Mouse (Mus musculus) cerebellum, postnatal 4 days (tissue): Measurements from ENCODE around the gene Mfap3l.
"Not testable (repeated sequence)": the region's sequence is repeated elsewhere in the genome, so short reads cannot be mapped to it uniquely, and the experiment has no call there.

Experiments
- DNase-seq, 2 experiments: peaks; one replicate each; pipeline ENCODE4 v3.0.0; 2022; ENCODE audit warnings: low spot score in 2 of 2, mixed read lengths in 1 of 2

Mfap3l gene

DNA sequence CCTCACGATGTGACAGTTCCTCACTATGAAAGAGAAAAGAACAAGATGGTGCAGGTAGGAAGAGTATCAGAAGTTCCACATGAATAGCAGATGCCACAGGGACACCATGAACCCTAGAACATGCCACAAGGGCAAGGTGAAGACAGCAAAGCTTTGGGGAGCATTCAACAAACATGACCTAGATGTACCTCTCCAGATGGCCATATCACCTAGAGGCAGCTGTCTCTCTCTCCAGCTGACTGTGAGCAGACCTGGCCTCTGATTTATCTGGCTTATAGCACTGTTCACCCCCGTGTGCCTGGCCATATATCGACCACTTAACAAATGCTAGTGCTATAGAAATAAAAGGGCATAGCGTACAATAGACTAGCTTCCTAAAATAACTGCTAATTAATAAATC, 17.5 kb downstream of the Mfap3l start:
- no peak for DNase-seq

DNA sequence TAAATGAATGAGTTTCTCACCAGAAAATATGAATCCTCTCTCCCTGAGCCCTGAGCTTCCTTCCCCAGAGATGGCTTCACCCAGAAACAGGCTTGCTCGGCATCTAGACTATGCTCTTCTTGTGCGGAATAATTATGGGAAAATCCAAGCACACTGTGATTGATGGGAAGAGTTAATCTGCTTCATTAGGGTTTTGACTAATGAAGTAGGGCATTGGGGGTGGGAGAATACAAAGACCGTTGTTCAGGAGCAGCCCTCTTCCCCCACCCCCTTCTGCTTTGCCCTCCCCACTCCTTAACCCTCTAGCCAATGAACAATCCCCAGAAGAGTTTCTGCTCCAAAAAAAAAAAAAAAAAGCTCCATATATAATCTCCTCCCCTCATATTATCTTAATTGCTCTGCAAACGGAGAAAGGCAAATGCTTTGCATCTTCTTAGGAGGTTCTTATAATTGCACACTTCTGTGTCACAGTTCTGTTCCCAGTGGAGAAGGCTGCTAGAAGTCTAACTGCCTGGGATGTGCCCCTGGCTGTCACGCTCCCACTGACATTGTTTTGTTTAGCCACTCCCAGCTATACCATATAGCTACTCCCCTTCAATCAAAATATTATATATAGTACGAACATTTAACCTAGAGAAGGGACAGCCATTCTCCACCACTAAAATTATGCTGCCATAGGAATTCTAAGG, 24.9 kb downstream of the Mfap3l start:
- DNase-seq: no peak

DNA sequence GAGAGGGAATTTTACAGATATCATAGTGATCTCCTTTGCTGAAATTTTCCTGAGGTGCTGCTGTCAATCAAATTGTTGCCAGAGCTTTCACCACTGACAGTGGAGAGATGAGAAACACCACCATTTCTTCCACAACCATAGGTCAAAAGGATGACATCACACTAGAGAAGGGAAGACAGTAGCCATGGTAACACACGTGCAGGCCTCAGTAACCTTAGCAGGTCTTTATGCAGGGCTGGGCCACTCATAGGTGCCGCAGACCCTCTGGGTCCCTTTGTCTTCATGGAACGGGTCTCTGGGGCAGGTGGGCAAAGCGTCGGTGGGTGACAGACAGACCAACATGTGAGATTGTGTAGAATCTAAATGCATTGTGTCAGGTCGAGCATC, 25.5 kb downstream of the Mfap3l start:
- no peak for DNase-seq

DNA sequence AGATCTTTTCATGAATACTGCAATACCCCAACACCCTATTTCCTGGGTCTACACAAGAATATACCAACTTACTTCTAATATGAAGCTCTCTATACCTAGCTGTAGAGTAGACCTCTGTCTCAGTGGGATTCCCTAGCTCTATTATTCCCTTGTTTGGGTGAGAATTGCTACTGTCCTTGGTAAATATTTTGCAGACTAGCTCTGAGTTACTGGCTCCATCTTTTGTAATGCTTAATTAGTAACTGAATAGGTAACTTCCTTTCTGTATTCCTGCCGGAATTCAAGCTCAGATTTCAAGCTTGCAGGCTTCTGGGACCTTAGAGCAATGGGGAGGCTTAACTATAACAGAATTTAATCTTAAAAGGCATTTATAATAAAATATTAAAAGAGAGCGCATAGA, 26.1 kb downstream of the Mfap3l start:
- not testable (repeated sequence) for DNase-seq

- no peak for DNase-seq
These were observed 27.1 kb downstream of the Mfap3l start for GRCm38 (mm10) chr8:60659721-60660120.

GRCm38 (mm10) chr8:60661191-60661590, 28.6 kb downstream of the Mfap3l start:
- DNase-seq: no peak

- DNase-seq: no peak
These were observed 30.9 kb downstream of the Mfap3l start for GRCm38 (mm10) chr8:60663552-60663951.

GRCm38 (mm10) chr8:60665821-60666220, 33.2 kb downstream of the Mfap3l start:
- DNase-seq: no peak

GRCm38 (mm10) chr8:60666852-60667251, 34.2 kb downstream of the Mfap3l start:
- DNase-seq: peak in 1 of 2 experiments; percentile 17

DNA sequence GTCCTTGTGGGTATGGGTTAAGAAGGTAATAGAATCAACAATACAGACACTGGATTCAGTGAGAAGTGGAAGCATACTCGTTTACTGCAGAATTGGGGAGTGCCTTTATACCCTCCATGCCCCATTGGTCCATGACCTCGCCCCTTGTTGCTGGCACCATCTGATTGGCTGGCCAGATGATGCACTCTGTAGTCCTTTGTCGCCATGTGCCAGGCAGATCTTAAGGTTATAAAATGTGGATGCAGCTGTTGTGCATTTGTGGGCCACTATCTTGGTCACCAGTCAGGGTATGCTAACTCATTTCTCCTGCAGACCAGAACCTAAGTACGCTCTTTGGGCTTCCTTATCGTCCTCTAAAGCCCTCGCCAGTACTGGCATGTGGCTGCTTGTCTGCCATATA, 46.0 kb downstream of the Mfap3l start:
- DNase-seq: no peak

DNA sequence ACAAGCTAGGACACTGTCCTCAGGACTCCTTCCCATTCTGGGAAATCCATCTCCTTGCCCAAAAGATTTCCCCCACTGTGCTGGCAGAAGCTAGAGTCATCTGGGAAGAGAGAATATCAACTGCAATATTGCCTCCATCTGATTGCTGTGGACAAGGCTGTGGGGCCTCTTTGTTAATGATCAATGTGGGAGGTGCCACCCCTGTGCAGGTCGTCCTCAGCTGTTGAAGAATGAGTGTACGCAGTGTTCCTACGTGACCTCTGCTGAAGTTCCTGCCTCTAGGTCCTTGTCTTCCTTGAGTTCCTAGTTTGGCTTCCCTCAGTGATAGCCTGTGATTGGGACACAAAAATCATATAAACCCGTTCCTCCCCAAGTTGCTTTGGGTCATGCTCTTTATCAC, 49.2 kb downstream of the Mfap3l start:
- DNase-seq: no peak

GRCm38 (mm10) chr8:60682340-60682739, 49.7 kb downstream of the Mfap3l start:
- DNase-seq: no peak

DNA sequence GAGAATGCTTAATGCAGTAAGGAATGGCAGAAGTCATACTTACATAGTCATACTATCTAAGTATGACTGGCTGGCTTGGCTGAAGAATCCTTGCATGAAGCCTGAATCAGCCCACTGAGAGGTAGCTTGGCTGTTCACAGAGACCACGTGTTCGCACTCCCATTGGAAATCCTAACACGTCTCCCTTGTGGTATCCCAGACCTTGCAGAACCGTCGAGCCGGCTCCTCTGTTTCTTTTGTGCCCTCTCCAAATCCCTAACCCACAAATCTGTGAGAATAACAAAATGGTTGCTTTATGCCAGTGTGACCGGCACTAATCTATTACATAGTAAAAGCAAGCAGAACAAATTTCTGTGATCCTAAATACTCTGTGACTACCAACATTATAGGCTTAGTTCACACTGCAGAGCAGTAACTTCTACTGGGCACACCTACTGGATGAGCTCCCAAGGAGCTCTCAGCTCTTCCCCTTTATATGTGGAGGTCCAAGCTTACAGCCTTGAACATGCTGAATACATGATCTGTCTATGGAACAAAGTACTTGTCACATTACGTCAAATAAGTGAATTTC, 79.0 kb downstream of the Mfap3l start:
- no peak for DNase-seq

DNA sequence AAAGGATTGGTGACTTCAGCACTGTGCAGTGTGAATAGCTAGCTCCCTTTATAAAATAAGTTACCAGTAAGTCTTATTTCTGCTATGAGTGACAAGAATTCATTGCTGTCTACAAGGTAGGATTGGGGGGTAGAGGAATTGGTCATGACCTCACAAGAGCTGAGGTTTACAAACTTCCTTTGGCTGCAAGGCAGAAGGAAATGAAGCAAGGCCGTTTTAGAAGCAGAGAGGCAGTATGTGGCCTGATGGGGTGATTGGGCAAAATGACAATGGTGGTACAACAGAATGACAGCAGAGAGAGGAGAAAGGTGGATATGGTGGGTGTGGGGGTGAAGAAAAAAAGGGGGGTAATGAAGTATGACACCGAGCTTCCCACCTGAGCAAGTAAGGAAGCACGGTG, 82.1 kb downstream of the Mfap3l start:
- DNase-seq: no peak

- DNase-seq: peak in 1 of 2 experiments; percentile 4
These were observed 86.1 kb downstream of the Mfap3l start for GRCm38 (mm10) chr8:60718692-60719091.
